Mouse (Mus musculus) lung, postnatal 4 days (tissue): ENCODE results near the gene Snrpc.
A peak's percentile ranks its signal among the peaks of the same experiment; 100 is the strongest.

Source experiments
- DNase-seq, 2 experiments: peaks; one replicate each; pipeline ENCODE4 v3.0.0; 2021

Gene Snrpc

DNA sequence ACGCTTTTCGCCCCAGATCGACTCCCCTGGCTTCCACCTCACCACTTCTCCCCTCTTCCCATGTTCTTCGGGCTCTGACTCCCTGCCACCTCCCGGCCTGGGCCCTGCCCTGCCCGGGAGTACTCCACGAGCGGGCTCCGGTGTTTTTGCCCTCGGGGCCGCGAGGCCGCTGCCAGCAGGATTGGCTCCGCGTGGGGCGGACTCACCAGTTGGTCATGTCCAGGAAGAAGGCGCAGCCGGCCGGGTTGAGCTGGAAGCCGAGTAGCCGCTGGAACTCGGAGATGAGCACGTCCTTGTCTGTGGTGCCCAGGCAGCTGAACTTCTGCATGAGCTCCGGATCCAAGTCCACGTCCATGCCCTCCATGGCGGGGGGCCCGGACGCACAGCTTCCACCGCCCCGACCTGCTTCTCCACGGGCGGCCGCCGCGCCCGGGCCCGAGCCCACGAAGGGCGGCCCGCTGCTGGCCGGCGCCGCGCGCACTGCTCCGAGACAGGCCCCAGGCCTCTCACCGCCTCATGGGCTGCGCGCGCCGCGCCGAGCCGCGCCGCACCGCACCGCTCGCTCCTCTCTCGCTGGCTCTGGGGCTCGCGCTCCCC is 17.9 kb upstream of the Snrpc start:
- peak in 1 of 2 experiments; percentile 68 for DNase-seq

DNA sequence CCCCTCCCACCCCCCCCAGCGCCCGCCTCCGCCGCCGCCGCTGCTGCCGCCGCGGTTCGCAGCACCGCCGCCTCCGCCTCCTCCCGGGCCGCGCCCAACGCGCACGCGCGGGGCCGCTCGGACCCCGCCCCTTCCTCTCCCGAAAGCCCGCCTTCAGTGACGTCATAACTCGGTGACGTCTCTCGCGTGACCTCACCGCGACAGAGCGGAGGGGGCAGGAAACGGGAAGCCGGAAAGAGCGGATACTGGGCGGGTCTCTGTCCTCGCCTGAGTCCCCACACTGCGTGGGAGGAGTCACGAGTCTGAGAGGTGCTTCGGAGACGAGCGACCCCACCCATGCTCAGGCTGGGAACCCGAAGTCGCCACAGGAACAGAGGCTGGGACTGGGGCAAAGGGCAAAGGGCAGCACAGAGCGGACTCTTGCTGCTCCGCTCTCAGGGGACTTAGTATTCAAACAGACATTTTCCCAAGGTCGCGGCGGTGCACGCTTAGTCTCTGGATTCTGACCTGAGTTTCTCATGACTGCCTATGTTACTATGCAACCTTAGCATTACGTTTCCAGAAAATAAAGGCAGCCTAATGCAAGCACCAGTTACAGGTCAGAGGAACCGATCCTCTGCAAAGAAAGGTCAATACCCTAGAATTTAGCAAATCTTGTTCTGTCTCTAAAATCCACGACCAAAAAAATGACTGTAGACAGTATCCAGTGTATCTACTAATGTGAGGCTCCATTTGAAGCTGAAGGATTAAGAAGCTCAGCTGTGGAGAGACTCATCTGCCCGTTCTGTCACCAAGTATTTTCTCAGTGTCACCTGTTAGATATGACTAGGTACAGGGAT is 17.2 kb upstream of the Snrpc start, which contains the start of gene D17Wsu92e:
D17Wsu92e (minus strand) TSS at position 81 of the 839 bp plus-strand sequence.
- DNase-seq, result peak; percentile 98 to 99

DNA sequence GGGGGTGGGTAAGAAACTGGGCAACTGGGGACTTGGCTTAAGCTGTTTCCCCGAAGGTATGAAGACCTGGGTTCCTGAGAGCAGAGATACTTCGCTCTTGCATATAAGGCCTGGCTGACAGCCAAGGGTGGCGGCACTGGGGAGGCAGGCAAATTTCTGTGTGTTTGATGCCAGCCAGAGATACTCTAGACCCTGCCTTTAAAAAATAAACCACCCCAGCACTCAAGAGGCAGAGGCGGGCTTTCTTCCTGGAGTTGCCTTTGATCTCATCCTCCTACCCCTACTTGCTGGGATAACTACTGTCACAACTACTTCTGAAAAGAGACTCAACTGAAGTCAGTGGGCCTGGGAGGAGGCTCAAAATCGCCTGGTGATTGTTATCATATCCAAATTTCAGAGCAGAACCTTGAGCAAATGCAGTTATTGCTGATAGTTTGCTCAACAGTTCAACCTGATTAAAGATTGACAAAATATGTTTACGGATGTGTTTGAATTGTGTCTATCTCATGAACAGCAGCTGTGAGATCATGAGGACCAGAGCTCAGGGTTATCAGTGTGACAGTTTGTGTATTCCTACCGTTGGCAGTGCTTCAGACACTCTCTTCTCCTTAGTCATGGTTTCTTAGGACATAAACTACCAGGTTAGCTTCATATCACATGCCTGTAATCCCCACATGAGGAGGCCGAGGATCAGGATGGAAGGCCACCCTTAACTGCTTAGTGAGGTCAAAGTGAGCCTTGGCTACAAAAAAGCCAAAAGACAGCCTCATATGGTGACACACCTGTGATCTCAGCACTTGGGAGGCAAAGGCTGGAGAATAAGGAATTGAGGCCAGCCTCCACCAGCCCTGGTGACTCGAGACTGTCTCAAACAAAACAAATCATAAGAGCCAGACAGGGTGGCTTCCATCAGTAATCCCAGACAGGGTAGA is 16.3 kb upstream of the Snrpc start:
- peak; percentile 37 to 43 for DNase-seq

DNA sequence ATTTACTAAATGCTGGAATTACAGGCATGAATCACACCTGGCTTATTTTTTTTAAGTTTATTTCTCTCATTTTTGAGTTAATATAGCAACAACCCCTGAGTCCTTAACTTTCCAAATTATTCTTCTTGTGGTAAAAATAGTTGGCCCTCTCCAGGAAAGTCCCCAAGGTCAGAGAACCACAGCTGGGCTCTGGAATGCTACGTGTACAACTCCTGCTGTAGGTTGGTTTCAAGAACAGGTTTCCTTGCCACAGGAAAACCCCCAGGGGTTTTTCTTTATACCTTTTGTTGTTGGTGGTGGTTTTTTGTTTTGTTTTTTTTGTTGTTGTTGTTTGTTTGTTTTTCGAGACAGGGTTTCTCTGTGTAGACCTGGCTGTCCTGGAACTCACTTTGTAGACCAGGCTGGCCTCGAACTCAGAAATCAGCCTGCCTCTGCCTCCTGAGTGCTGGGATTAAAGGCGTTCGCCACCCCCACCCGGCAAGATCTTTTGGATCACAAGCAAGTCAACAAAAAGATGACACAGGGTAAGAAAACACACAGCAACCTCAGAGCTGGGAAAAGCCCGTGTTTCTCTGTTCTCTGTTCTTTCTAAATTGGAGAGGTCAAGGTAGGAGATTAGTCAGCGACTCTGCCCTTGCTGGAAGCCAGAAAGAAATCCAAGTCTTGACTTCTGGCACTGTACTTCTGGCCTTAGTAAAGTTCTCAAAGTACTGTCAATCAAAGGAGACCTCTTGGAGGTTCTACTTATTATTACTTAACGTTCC is 14.6 kb upstream of the Snrpc start:
- DNase-seq, result no peak

DNA sequence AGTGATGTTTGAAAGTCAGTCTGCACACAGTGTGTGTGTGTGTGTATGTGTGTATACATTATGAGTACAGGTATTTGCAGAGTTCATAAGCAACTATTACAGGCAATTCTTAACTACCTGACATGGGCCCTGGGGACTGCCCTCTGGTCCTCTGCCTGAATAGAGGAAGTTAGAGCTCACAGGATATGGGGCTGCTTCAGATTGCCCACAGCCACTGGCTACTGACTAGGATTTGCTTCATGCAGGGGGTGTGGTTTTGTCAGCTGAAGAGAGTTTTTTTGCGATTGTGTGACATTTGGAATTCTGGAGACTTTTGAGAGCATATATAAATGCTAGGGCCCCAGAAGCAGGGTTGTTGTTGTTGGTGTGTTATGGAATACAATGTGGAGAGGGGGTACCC is 13.0 kb upstream of the Snrpc start:
- peak in 1 of 2 experiments; percentile 24 for DNase-seq

DNA sequence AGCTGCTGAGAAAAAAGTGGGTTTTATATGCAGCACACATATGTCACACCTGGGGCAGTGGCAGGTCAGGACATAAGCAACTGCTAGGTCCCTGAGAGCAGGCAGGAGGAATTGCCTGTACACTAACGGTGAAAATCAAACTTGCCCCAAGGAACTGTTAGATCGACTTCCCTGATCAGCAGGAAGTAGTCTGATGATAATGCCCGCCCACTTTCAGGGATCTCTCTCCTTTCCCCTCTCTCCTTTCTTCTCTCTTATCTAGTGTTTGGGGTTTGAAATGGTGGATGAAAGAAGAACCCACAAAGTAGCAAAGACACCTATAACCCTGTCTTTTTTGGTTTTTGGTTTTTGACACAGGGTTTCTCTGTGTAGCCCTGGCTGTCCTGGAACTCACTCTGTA is 12.4 kb upstream of the Snrpc start:
- DNase-seq, result peak in 1 of 2 experiments; percentile 7

DNA sequence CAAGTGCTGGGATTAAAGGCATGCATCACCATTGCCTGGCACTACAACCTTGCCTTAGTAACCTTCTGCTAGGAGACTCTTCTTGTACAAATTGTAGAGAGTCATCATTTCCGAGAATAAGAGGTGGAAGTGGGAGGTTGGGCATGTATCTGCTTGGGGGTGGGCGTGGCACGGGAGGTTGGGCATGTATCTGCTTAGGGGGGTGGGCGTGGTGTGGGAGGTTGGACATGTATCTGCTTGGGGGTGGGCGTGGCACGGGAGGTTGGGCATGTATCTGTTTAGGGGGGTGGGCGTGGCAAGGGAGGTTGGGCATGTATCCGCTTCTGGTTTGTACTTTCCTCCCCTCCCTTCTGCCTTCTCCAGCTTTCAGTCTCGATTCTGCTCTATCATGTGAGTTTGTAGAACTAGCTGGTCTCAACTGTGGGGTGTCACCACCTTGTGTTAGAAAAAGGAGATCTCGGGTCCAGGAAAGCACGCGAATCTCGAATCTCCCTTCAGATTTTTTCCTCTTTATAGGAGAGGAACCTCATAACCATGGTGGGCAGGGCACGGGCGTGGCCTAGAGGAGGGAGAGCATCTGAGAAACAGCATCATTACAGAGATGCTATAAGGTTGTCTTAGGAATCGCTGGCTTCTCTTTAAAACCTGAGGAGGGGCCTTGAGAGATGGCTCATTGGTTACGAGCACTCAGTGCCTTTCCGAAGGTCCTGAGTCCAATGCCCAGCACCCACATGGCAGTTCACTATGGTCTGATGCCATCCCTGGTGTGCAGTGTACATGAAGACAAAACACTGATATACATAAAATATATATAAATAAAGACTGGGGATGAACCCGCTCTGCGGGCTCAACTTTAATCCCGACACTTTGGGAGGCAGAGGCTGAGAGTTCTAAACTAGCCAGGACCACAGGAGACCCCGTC is 11.7 kb upstream of the Snrpc start:
- DNase-seq, result peak; percentile 86 to 89

DNA sequence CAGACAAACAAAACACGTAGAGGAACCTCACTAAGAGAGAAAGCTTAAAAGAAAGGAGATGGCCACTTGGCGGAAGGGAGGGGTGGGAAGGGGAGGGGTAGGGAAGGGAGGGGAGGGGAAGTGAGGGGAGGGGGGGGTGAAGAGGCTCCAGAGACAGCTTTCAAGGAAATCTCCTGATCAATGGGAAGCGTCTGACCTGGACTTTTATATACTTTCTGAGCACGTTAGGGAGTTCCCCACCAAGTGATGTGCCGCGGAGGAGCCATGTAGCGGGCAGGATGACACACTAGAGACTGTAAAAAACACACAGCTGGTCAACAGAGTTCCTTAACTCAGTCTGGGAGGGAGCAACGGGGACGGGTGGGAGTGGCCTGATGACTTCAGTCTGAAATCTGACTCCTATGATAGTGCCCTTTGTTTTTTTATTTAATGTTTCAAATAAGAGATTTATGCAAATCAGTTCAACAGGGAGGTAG is 11.0 kb upstream of the Snrpc start:
- DNase-seq, result peak; percentile 66 to 75

DNA sequence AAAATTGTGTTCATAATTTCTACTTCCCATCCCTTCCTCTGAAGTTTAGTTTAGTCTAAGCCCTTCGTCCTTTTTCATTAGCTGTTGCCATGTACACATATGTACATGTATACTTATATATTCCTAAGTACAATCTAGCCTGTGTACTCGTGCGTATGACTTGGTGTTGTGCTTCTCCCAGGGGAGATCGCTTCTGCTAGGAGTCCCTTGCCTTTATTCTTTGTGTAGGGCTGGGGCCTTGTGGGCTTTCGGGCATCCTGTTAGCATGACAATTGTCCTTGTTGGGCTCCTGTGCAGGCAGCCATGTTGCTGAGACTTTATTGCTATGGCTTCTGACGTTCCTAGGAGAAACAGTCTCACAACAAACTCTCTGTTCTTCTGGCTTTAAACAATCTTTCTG is 10.4 kb upstream of the Snrpc start:
- DNase-seq, result no peak

DNA sequence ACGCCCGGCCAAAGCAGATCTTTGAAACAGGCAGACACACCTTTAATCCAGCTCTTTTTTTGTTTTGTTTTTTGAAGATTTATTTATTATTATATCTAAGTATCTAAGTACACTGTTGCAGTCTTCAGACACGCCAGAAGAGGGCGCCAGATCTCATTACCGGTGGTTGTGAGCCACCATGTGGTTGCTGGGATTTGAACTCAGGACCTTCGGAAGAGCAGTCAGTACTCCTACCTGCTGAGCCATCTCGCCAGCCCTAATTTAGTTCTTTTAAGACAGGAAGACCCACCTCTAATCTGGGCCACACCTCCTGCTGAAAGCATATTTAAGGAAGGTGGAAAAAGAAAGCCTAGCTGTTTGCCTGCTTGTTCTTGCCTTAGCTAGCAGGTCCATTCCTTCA is 7.5 kb upstream of the Snrpc start:
- no peak for DNase-seq

DNA sequence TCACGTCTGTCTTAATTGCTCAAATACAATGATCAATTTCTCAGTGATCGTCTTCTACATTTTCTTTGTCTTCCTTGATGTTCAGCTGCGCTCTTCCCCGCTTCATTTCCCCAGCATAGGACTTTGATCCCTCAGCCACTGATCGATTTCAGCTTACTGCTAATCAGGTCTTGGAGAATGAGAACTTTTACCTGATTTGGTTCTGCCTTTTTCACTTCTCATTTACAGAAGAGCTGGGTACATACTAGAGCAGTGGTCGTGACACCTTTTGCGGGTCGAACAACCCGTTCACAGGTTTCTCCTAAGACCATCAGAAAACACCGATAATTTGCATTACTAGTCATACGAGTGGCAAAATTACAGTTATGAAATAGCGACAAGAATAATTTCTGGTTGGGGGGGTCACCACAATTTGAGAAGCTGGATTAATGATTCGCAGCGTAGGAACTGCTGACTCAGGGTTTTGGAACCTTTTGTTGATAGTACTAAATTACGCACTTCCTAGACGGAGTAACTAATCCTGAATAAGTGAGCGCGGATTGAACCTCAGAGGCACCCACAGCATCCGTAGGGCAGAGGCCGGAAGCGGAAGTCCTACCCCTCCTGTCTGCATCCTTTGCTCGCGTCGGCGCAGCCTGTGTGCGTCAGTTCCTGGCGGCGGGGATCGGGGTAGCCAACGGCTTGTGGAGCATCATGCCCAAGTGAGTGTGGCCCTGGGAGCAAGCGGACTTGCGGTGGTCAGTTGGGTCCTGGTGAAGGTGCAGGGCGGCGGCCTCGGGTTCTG is 1.7 kb downstream of the Snrpc start:
- peak; percentile 95 to 97 for DNase-seq

DNA sequence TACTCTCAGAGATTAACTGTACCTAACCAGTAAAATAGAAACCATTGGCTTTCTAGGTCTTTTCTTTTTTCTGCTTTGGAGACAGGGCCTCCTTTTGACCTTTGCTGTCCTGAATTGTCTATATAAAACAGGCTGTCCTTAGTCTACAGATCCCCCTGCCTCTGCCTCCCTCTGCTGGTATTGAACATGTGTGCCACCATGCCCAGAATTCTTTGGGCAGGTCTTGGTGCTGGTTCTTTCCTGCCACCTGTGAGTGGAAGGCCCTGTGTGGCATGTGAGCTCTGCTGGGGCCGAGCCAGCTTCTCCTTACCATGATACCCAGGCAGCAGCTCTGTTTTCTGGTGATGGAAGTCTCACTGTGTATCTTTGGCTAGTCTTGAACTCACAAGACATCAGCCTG is 10.4 kb downstream of the Snrpc start:
- no peak for DNase-seq

DNA sequence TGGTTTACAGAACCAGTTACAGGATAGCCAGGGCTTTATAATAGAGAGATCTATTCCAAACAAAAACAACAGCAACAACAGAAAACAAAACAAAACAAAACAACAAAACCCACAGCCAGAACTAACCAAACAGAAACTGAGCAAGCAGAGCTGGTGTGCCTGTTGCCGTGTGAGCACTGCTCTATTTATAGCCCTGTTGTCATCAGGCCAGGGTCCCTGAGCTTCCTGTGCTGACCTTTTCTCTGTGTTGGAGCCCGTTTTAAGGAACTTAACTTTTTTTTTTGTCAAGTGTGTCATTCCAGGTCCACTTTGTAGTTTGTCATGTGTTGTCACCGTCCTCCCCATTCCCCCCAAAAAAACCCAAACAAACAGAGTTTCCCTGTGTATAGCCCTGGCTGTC is 13.1 kb downstream of the Snrpc start:
- no peak for DNase-seq

DNA sequence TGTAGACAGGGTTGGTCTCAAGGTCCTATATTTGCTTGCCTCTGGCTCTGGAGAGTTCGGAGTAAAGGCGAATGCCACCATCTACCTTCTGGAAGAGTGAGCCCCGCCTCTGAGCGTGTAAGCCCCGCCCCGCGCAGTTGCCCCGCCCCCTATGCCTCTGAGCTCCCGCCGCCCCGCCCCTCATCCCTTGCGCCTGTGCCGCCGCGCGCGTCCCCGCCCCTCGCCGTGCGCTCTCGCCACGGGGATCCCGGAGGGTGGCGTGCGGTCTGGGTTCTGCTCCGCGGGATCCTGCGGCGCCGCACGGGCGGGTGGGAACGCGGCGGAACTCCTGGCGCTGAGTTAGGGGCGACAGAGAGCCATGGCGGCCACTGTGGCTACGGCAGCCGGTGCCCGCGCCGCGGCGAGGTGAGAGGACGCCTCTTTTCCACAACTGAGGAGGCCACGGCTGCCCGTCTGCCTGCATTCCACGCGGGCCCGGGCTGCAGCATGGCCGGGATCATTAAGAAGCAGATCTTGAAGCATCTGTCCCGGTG is 18.4 kb downstream of the Snrpc start, which contains the start of gene Uhrf1bp1:
Uhrf1bp1 (plus strand) TSS at position 177 of the 533 bp plus-strand sequence.
- peak; percentile 87 to 88 for DNase-seq

DNA sequence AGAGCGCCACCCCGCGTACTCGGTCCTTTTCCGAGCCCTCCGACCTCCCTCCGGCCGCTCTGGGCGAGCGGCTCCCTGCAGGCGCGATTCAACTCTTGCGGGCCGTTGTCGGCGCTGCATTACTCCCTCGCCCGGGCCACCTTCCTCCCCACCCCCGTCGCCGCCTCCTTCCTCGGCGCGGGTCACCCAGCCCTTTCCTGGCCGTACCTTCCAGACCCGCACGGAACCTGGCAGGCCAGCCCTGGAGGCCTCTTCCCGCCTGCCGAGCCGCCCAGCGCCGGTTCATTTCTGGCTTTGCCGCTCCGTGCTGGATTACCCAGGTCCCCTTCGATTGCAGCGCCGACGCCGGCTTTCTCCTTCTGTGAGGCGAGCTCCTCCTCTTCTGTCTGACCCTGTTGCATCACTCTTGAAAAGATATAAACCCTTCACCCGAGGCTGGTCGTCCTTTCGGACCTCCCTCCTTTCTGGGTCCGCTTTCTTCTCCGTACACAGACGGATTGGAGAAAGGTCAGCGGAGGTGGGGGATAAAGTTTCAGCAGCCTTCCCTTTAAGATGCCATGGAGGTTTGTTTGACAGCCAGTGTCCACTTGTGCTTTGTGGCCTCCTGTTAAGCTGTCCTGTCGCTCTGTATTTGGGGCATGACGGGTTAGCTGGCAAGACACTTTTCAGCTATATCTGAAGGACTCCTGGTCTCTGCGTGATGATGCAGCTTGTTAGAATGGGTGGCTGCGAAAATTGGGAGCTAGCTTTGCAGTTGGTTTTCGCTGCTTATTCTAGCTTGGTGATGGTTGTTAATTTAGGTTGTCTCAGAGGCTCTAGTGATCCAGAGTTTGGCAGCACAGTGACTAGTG is 19.1 kb downstream of the Snrpc start:
- peak; percentile 64 to 66 for DNase-seq

DNA sequence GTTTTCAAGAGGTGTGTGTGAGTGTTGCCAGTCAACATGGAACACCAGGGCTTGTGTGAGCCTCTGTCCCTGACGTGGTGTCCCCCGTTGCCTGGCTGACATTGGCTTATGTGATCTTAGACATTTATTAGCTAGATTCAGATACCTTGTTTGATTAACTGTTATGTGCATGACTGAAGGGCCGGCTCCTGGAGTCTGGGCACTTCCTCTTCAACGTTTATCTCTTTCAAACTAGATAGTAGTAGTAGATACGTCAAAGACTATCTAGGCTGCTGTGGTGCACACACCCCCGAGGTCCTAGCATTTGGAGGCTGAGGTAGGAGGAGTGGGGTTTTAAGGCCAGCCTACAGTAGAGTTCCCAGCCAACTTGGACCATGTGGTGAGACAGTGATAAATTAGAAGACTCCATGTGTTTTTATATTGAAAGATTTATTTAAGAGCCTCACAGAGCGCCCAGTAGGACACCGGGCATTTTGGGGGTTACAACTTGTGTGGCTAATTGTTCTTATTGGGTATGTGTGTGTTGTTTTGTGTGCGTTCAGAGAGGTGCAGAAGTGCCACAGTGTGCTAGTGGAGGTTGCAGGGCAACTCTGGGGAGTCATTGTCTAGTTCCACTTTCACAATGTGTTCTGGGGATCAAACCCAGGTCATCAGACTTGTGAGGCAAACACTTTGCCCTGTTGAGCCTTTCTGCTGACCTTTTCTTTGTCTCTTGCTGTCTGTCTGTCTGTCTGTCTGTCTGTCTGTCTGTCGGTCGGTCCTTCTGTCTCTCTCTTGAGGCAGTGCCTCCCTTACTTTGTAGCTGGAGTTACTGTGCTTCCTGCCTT is 19.9 kb downstream of the Snrpc start:
- DNase-seq, result no peak

DNA sequence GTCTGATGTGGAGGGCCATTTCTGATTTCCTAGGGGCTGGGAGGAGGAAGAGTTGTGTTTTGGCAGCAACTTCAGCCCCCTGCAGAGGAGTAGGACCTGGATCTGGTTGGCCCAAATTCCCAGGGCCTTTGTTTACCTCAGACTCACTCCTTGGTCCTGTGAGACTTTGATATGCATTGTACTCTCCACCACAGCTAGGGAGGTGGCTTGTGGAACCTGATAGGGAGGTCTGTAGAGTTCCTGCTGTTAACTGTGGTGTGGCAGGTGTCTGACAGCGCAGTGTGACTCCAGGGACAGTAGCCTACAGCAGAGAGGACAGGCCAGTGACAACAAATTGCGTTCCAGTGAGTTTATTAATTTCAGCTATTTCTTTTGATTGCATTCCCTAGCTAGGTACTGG is 21.2 kb downstream of the Snrpc start:
- DNase-seq, result no peak

DNA sequence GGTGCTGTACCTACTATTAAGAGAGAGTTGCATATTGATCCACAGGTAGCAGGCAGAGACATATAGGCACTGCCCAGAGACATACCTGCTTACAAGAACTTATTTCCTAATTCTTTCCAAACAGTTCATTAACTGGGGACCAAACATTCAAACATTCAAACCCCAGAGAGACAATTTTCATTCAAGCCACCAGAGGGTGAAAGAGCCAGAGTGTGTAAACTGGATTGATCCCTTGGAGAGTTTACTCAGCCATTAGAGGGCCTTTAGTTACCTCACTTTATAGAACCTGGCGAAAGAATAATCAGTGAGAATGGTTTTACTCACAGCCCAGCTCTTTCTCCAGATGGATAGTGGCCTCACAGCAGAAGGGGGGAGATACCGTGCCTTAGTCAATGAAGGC is 27.5 kb downstream of the Snrpc start:
- DNase-seq, result no peak
